Mouse (Mus musculus): Measurements from ENCODE around the gene Hrh2. TPM values are rescaled to one million over a fixed set of nuclear protein-coding genes. Genes with fewer than 3 reads are reported as not detected.

Hrh2 gene
- polyA plus RNA-seq (2011; ENCODE audit: insufficient read length, low read depth, missing spikeins), result not detected in 2 replicates

- Histone ChIP-seq H3K4me3 (ENCODE audit: insufficient read depth, low read length) (no peak within 1 kb of the TSS), H3K4me1 (ENCODE audit: control insufficient read depth, insufficient read depth, low read length) (no peaks in the 10 kb centered on the region)
Measured at GRCm38 (mm10) chr13:54192021-54192481, at the start of gene Hrh2. TSS of gene Hrh2 (plus strand) at chr13:54192129.

GRCm38 (mm10) chr13:54143788-54144187 lies 48.1 kb upstream of the Hrh2 start:
- TF ChIP-seq POLR2A (IDR thresholded peaks at IDR 0.05; ENCODE audit: low read depth, low read length), result no peak
- no peak for TF ChIP-seq CTCF (IDR thresholded peaks at IDR 0.05; ENCODE audit: borderline replicate concordance, insufficient read depth, low read length)
- Histone ChIP-seq H3K4me3 (ENCODE audit: insufficient read depth, low read length) (no peak overlapping the region), H3K27ac (ENCODE audit: insufficient read depth, low read length) (no peak overlapping the region), H3K4me1 (ENCODE audit: control insufficient read depth, insufficient read depth, low read length) (no peaks in the 10 kb centered on the region)

More at GRCm38 (mm10) chr13:54192021-54192481, at the start of gene Hrh2:
- TF ChIP-seq CTCF (IDR thresholded peaks at IDR 0.05; ENCODE audit: borderline replicate concordance, insufficient read depth, low read length), result no peak
- no peak for TF ChIP-seq POLR2A (IDR thresholded peaks at IDR 0.05; ENCODE audit: low read depth, low read length)
- no peak within 1 kb of the TSS for H3K27ac ChIP-seq (ENCODE audit: insufficient read depth, low read length)

DNA sequence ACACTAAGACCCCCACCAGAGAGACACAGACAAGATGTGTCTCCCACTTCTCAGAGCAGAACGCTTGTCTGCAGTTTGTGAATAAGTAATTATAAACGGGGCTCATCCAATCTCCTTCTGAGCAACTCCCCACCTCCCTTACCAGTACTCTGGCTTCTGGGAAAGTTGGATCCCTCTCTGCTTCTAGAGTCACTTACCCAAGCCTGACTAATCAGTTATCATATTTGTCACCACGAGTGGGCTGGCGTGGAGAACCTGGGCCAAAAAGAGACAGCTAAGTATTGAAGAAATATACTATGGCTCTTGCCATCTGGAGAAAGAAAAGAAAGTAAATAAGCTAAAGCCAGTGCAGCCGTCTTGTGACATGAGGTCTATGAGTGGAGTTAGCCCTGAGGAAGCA lies 47.3 kb upstream of the Hrh2 start:
- H3K4me3 ChIP-seq (ENCODE audit: insufficient read depth, low read length), result no peak overlapping the region
- H3K4me1 ChIP-seq (ENCODE audit: control insufficient read depth, insufficient read depth, low read length), result no peaks in the 10 kb centered on the region
- TF ChIP-seq POLR2A (IDR thresholded peaks at IDR 0.05; ENCODE audit: low read depth, low read length), result no peak
- no peak for TF ChIP-seq CTCF (IDR thresholded peaks at IDR 0.05; ENCODE audit: borderline replicate concordance, insufficient read depth, low read length)
- no peak overlapping the region for H3K27ac ChIP-seq (ENCODE audit: insufficient read depth, low read length)

GRCm38 (mm10) chr13:54147328-54147727 lies 44.6 kb upstream of the Hrh2 start:
- H3K27ac ChIP-seq (ENCODE audit: insufficient read depth, low read length), result no peak overlapping the region
- no peaks in the 10 kb centered on the region for H3K4me1 ChIP-seq (ENCODE audit: control insufficient read depth, insufficient read depth, low read length)
- TF ChIP-seq POLR2A (IDR thresholded peaks at IDR 0.05; ENCODE audit: low read depth, low read length) (no peak), CTCF (IDR thresholded peaks at IDR 0.05; ENCODE audit: borderline replicate concordance, insufficient read depth, low read length) (no peak)
- no peak overlapping the region for H3K4me3 ChIP-seq (ENCODE audit: insufficient read depth, low read length)

GRCm38 (mm10) chr13:54152421-54152820 lies 39.5 kb upstream of the Hrh2 start:
- TF ChIP-seq POLR2A (IDR thresholded peaks at IDR 0.05; ENCODE audit: low read depth, low read length), result no peak
- TF ChIP-seq CTCF (IDR thresholded peaks at IDR 0.05; ENCODE audit: borderline replicate concordance, insufficient read depth, low read length), result no peak
- no peak overlapping the region for H3K27ac ChIP-seq (ENCODE audit: insufficient read depth, low read length)
- H3K4me1 ChIP-seq (ENCODE audit: control insufficient read depth, insufficient read depth, low read length), result no peaks in the 10 kb centered on the region
- no peak overlapping the region for H3K4me3 ChIP-seq (ENCODE audit: insufficient read depth, low read length)

DNA sequence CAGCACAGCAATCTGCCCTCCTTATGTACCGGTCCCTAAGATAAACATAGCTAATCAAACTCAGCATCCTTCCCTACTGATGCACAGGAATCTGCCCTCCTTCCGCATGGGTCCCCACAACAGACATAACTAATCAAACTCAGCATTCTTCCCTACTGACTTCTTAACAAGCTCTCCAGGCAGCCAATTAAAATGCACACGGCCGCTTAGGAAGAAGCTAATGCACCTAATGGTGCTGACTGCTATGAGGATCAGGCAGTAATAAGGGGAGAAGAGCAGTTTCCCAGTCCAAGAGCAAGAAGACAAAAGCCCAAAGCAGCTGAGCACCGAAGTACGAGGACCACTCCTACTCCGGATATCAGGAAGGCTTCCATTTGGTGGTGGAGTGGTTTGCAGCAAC lies 39.0 kb upstream of the Hrh2 start:
- Histone ChIP-seq H3K4me1 (ENCODE audit: control insufficient read depth, insufficient read depth, low read length) (no peaks in the 10 kb centered on the region), H3K4me3 (ENCODE audit: insufficient read depth, low read length) (no peak overlapping the region), H3K27ac (ENCODE audit: insufficient read depth, low read length) (no peak overlapping the region)
- TF ChIP-seq CTCF (IDR thresholded peaks at IDR 0.05; ENCODE audit: borderline replicate concordance, insufficient read depth, low read length) (no peak), POLR2A (IDR thresholded peaks at IDR 0.05; ENCODE audit: low read depth, low read length) (no peak)

DNA sequence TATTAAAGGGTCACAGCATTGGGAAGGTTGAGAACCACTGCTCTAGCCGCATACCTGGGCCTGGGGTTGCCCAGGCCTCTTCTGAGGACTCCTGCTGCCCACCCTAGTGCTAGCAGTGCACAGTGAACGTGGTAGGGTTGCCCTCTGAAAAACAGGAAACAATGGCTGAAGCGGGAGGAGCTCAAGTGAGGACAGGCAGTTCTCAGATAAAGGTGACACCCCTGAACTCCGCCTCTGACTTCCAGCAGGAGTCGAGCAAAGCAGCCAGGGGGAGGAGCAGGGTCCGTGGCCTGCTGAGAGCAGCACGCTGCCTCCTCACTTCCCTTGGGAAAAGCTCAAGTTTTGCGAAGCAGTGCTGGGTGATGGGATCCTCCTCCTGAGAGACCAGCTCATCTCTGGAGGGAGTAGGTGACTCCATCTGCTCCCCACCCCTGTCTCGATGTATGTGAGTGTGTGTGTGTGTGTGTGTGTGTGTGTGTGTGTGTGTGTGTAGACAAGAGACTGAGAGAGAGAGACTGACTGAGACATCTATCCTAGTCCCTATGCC lies 38.2 kb upstream of the Hrh2 start:
- Histone ChIP-seq H3K4me1 (ENCODE audit: control insufficient read depth, insufficient read depth, low read length) (no peaks in the 10 kb centered on the region), H3K27ac (ENCODE audit: insufficient read depth, low read length) (no peak overlapping the region), H3K4me3 (ENCODE audit: insufficient read depth, low read length) (no peak overlapping the region)
- no peak for TF ChIP-seq POLR2A (IDR thresholded peaks at IDR 0.05; ENCODE audit: low read depth, low read length)
- no peak for TF ChIP-seq CTCF (IDR thresholded peaks at IDR 0.05; ENCODE audit: borderline replicate concordance, insufficient read depth, low read length)

GRCm38 (mm10) chr13:54155822-54156221 lies 36.1 kb upstream of the Hrh2 start:
- Histone ChIP-seq H3K4me3 (ENCODE audit: insufficient read depth, low read length) (no peak overlapping the region), H3K27ac (ENCODE audit: insufficient read depth, low read length) (no peak overlapping the region), H3K4me1 (ENCODE audit: control insufficient read depth, insufficient read depth, low read length) (no peaks in the 10 kb centered on the region)
- TF ChIP-seq CTCF (IDR thresholded peaks at IDR 0.05; ENCODE audit: borderline replicate concordance, insufficient read depth, low read length) (no peak), POLR2A (IDR thresholded peaks at IDR 0.05; ENCODE audit: low read depth, low read length) (no peak)

GRCm38 (mm10) chr13:54159256-54159655 lies 32.7 kb upstream of the Hrh2 start:
- TF ChIP-seq CTCF (IDR thresholded peaks at IDR 0.05; ENCODE audit: borderline replicate concordance, insufficient read depth, low read length) (no peak), POLR2A (IDR thresholded peaks at IDR 0.05; ENCODE audit: low read depth, low read length) (no peak)
- H3K4me3 ChIP-seq (ENCODE audit: insufficient read depth, low read length), result no peak overlapping the region
- no peak overlapping the region for H3K27ac ChIP-seq (ENCODE audit: insufficient read depth, low read length)
- H3K4me1 ChIP-seq (ENCODE audit: control insufficient read depth, insufficient read depth, low read length), result no peaks in the 10 kb centered on the region

DNA sequence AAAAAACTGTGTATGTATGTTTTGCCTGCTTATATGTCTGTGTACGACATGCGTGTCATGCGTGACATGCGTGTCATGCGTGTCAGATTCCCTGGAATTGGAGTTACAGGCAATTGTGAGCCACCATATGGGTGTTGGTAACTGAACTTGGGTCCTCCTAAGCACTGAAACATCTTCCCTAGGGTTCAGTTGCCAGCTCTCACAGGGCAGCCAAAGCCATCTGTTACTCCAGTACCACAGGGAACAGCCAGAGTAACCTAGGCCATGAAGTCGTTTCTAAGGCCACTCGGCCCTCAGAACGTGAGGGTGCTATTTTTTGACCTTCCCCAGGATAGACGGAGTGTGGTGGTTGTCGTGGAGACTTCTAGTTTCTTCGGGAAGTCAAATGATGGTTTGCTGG lies 32.2 kb upstream of the Hrh2 start:
- Histone ChIP-seq H3K27ac (ENCODE audit: insufficient read depth, low read length) (no peak overlapping the region), H3K4me3 (ENCODE audit: insufficient read depth, low read length) (no peak overlapping the region), H3K4me1 (ENCODE audit: control insufficient read depth, insufficient read depth, low read length) (no peaks in the 10 kb centered on the region)
- no peak for TF ChIP-seq CTCF (IDR thresholded peaks at IDR 0.05; ENCODE audit: borderline replicate concordance, insufficient read depth, low read length)
- no peak for TF ChIP-seq POLR2A (IDR thresholded peaks at IDR 0.05; ENCODE audit: low read depth, low read length)
